Mouse (Mus musculus) ES-E14 (cell line): ENCODE measurements around the gene Slc35c1.

Experiments
- HCFC1 ChIP-seq: IDR thresholded peaks from 2 replicates; pipeline ENCODE4 v1.6.1; 2012; ENCODE audit warnings: low read length, inconsistent platforms, borderline replicate concordance; ENCODE audit not compliant: insufficient read depth
- ZC3H11A ChIP-seq: IDR thresholded peaks from 2 replicates; pipeline ENCODE4 v1.6.1; 2012; ENCODE audit warnings: low read depth, mild to moderate bottlenecking, inconsistent platforms, low read length, borderline replicate concordance
- ZNF384 ChIP-seq: IDR thresholded peaks from 2 replicates; pipeline ENCODE4 v1.6.1; 2012; ENCODE audit warnings: low read depth, low read length, inconsistent platforms

- no peak for TF ChIP-seq HCFC1
- TF ChIP-seq ZC3H11A: no peak
- TF ChIP-seq ZNF384: no peak
These were observed 6.2 kb downstream of the Slc35c1 start for GRCm38 (mm10) chr2:92454166-92454565.
